Mouse (Mus musculus): ENCODE measurements around the gene Nat10. TPM values are rescaled to one million over a fixed set of nuclear protein-coding genes. Genes with fewer than 3 reads are reported as not detected.
A peak's percentile ranks its signal among the peaks of the same experiment; 100 is the strongest.

The Nat10 gene
- polyA plus RNA-seq, 1 experiment from 2014 or later: 21.6 TPM

GRCm38 (mm10) chr2:103751771-103752170, 9.3 kb downstream of the Nat10 start:
- Histone ChIP-seq H3K4me2 (ENCODE audit: low read length) (no peak overlapping the region), H3K4me3 (replicated peaks; ENCODE audit: low read depth, low read length) (no peak overlapping the region), H3K27me3 (ENCODE audit: control insufficient read depth, insufficient read depth, low read length) (no peaks in the 10 kb centered on the region), H3K36me3 (ENCODE audit: control insufficient read depth, insufficient read depth, low read length) (peaks cover 81% of the 10 kb centered on the region), H3K27ac (replicated peaks; ENCODE audit: low read depth, low read length) (no peak overlapping the region), H3K9ac (replicated peaks; ENCODE audit: low read length) (no peak overlapping the region), H3K4me1 (ENCODE audit: control insufficient read depth, insufficient read depth, low read length) (no peaks in the 10 kb centered on the region), H3K9me3 (ENCODE audit: control insufficient read depth, low read length) (no peaks in the 10 kb centered on the region)
- WGBS: 97% methylated on average over 6 of the region's 6 CpGs
- DNase-seq (no peak), ATAC-seq (ENCODE audit: low FRiP score, low TSS enrichment) (no peak)

- 93% methylated on average over 3 of the region's 3 CpGs for WGBS
- H3K9me3 ChIP-seq (ENCODE audit: control insufficient read depth, low read length): no peaks in the 10 kb centered on the region
- DNase-seq: no peak
- no peaks in the 10 kb centered on the region for H3K4me1 ChIP-seq (ENCODE audit: control insufficient read depth, insufficient read depth, low read length)
- H3K4me2 ChIP-seq (ENCODE audit: low read length): no peak overlapping the region
- H3K27me3 ChIP-seq (ENCODE audit: control insufficient read depth, insufficient read depth, low read length): no peaks in the 10 kb centered on the region
- no peak overlapping the region for H3K4me3 ChIP-seq (replicated peaks; ENCODE audit: low read depth, low read length)
- H3K36me3 ChIP-seq (ENCODE audit: control insufficient read depth, insufficient read depth, low read length): peaks cover 71% of the 10 kb centered on the region
- no peak overlapping the region for H3K27ac ChIP-seq (replicated peaks; ENCODE audit: low read depth, low read length)
- ATAC-seq (ENCODE audit: low FRiP score, low TSS enrichment): no peak
- no peak overlapping the region for H3K9ac ChIP-seq (replicated peaks; ENCODE audit: low read length)
Observed at GRCm38 (mm10) chr2:103749091-103749490, 12.0 kb downstream of the Nat10 start.

GRCm38 (mm10) chr2:103747891-103748290, 13.2 kb downstream of the Nat10 start:
- Histone ChIP-seq H3K4me1 (ENCODE audit: control insufficient read depth, insufficient read depth, low read length) (no peaks in the 10 kb centered on the region), H3K9ac (replicated peaks; ENCODE audit: low read length) (no peak overlapping the region), H3K27ac (replicated peaks; ENCODE audit: low read depth, low read length) (no peak overlapping the region), H3K27me3 (ENCODE audit: control insufficient read depth, insufficient read depth, low read length) (no peaks in the 10 kb centered on the region), H3K36me3 (ENCODE audit: control insufficient read depth, insufficient read depth, low read length) (peaks cover 69% of the 10 kb centered on the region), H3K4me2 (ENCODE audit: low read length) (no peak overlapping the region), H3K9me3 (ENCODE audit: control insufficient read depth, low read length) (no peaks in the 10 kb centered on the region), H3K4me3 (replicated peaks; ENCODE audit: low read depth, low read length) (no peak overlapping the region)
- 89% methylated on average over 9 of the region's 9 CpGs for WGBS
- DNase-seq: no peak
- ATAC-seq (ENCODE audit: low FRiP score, low TSS enrichment): no peak

- DNase-seq: no peak
- Histone ChIP-seq H3K4me3 (replicated peaks; ENCODE audit: low read depth, low read length) (no peak overlapping the region), H3K9ac (replicated peaks; ENCODE audit: low read length) (no peak overlapping the region), H3K27ac (replicated peaks; ENCODE audit: low read depth, low read length) (no peak overlapping the region), H3K36me3 (ENCODE audit: control insufficient read depth, insufficient read depth, low read length) (peaks cover 67% of the 10 kb centered on the region), H3K4me1 (ENCODE audit: control insufficient read depth, insufficient read depth, low read length) (no peaks in the 10 kb centered on the region), H3K4me2 (ENCODE audit: low read length) (no peak overlapping the region), H3K27me3 (ENCODE audit: control insufficient read depth, insufficient read depth, low read length) (no peaks in the 10 kb centered on the region), H3K9me3 (ENCODE audit: control insufficient read depth, low read length) (no peaks in the 10 kb centered on the region)
- WGBS: 92% methylated on average over 2 of the region's 2 CpGs
- no peak for ATAC-seq (ENCODE audit: low FRiP score, low TSS enrichment)
Observed at GRCm38 (mm10) chr2:103746761-103747160, 14.3 kb downstream of the Nat10 start.

- H3K27ac ChIP-seq (replicated peaks; ENCODE audit: low read depth, low read length): no peak overlapping the region
- 87% methylated on average over 2 of the region's 2 CpGs for WGBS
- peaks cover 62% of the 10 kb centered on the region for H3K36me3 ChIP-seq (ENCODE audit: control insufficient read depth, insufficient read depth, low read length)
- H3K4me1 ChIP-seq (ENCODE audit: control insufficient read depth, insufficient read depth, low read length): no peaks in the 10 kb centered on the region
- no peak overlapping the region for H3K4me3 ChIP-seq (replicated peaks; ENCODE audit: low read depth, low read length)
- no peak overlapping the region for H3K9ac ChIP-seq (replicated peaks; ENCODE audit: low read length)
- H3K4me2 ChIP-seq (ENCODE audit: low read length): no peak overlapping the region
- ATAC-seq (ENCODE audit: low FRiP score, low TSS enrichment) (no peak), DNase-seq (no peak)
- H3K27me3 ChIP-seq (ENCODE audit: control insufficient read depth, insufficient read depth, low read length): no peaks in the 10 kb centered on the region
- H3K9me3 ChIP-seq (ENCODE audit: control insufficient read depth, low read length): no peaks in the 10 kb centered on the region
Observed at GRCm38 (mm10) chr2:103746096-103746495, 15.0 kb downstream of the Nat10 start.

GRCm38 (mm10) chr2:103745481-103745880, 15.6 kb downstream of the Nat10 start:
- no peak for DNase-seq
- ATAC-seq (ENCODE audit: low FRiP score, low TSS enrichment): no peak

GRCm38 (mm10) chr2:103743988-103744387, 17.1 kb downstream of the Nat10 start:
- Histone ChIP-seq H3K4me3 (replicated peaks; ENCODE audit: low read depth, low read length) (no peak overlapping the region), H3K27me3 (ENCODE audit: control insufficient read depth, insufficient read depth, low read length) (no peaks in the 10 kb centered on the region), H3K27ac (replicated peaks; ENCODE audit: low read depth, low read length) (no peak overlapping the region), H3K9ac (replicated peaks; ENCODE audit: low read length) (no peak overlapping the region), H3K36me3 (ENCODE audit: control insufficient read depth, insufficient read depth, low read length) (peaks cover 54% of the 10 kb centered on the region), H3K4me2 (ENCODE audit: low read length) (no peak overlapping the region), H3K4me1 (ENCODE audit: control insufficient read depth, insufficient read depth, low read length) (no peaks in the 10 kb centered on the region), H3K9me3 (ENCODE audit: control insufficient read depth, low read length) (no peaks in the 10 kb centered on the region)
- 81% methylated on average over 7 of the region's 7 CpGs for WGBS
- DNase-seq (peak; percentile 84), ATAC-seq (ENCODE audit: low FRiP score, low TSS enrichment) (no peak)

More at GRCm38 (mm10) chr2:103745481-103745880, 15.6 kb downstream of the Nat10 start:
- no peak overlapping the region for H3K4me2 ChIP-seq (ENCODE audit: low read length)
- H3K36me3 ChIP-seq (ENCODE audit: control insufficient read depth, insufficient read depth, low read length): peaks cover 58% of the 10 kb centered on the region
- WGBS: 91% methylated on average over 5 of the region's 5 CpGs
- no peaks in the 10 kb centered on the region for H3K4me1 ChIP-seq (ENCODE audit: control insufficient read depth, insufficient read depth, low read length)
- no peak overlapping the region for H3K9ac ChIP-seq (replicated peaks; ENCODE audit: low read length)
- H3K27me3 ChIP-seq (ENCODE audit: control insufficient read depth, insufficient read depth, low read length): no peaks in the 10 kb centered on the region
- no peak overlapping the region for H3K27ac ChIP-seq (replicated peaks; ENCODE audit: low read depth, low read length)
- H3K4me3 ChIP-seq (replicated peaks; ENCODE audit: low read depth, low read length): no peak overlapping the region
- H3K9me3 ChIP-seq (ENCODE audit: control insufficient read depth, low read length): no peaks in the 10 kb centered on the region

GRCm38 (mm10) chr2:103743536-103743935, 17.5 kb downstream of the Nat10 start:
- Histone ChIP-seq H3K4me2 (ENCODE audit: low read length) (no peak overlapping the region), H3K27ac (replicated peaks; ENCODE audit: low read depth, low read length) (no peak overlapping the region), H3K4me1 (ENCODE audit: control insufficient read depth, insufficient read depth, low read length) (no peaks in the 10 kb centered on the region), H3K9ac (replicated peaks; ENCODE audit: low read length) (no peak overlapping the region), H3K36me3 (ENCODE audit: control insufficient read depth, insufficient read depth, low read length) (peaks cover 52% of the 10 kb centered on the region), H3K4me3 (replicated peaks; ENCODE audit: low read depth, low read length) (no peak overlapping the region), H3K9me3 (ENCODE audit: control insufficient read depth, low read length) (no peaks in the 10 kb centered on the region), H3K27me3 (ENCODE audit: control insufficient read depth, insufficient read depth, low read length) (no peaks in the 10 kb centered on the region)
- ATAC-seq (ENCODE audit: low FRiP score, low TSS enrichment): no peak
- no peak for DNase-seq
- 89% methylated on average over 2 of the region's 2 CpGs for WGBS

- DNase-seq (no peak), ATAC-seq (ENCODE audit: low FRiP score, low TSS enrichment) (no peak)
- no peak overlapping the region for H3K4me3 ChIP-seq (replicated peaks; ENCODE audit: low read depth, low read length)
- no peaks in the 10 kb centered on the region for H3K9me3 ChIP-seq (ENCODE audit: control insufficient read depth, low read length)
- no peak overlapping the region for H3K27ac ChIP-seq (replicated peaks; ENCODE audit: low read depth, low read length)
- no peak overlapping the region for H3K4me2 ChIP-seq (ENCODE audit: low read length)
- no peaks in the 10 kb centered on the region for H3K4me1 ChIP-seq (ENCODE audit: control insufficient read depth, insufficient read depth, low read length)
- WGBS: 96% methylated on average over 6 of the region's 6 CpGs
- H3K27me3 ChIP-seq (ENCODE audit: control insufficient read depth, insufficient read depth, low read length): no peaks in the 10 kb centered on the region
- no peak overlapping the region for H3K9ac ChIP-seq (replicated peaks; ENCODE audit: low read length)
- peaks cover 45% of the 10 kb centered on the region for H3K36me3 ChIP-seq (ENCODE audit: control insufficient read depth, insufficient read depth, low read length)
Observed at GRCm38 (mm10) chr2:103742821-103743220, 18.2 kb downstream of the Nat10 start.

All from midbrain, embryonic 14.5 days (tissue).